Mouse (Mus musculus) gastrocnemius, postnatal 4 days (tissue): ENCODE data around the gene Abr. TPM values are rescaled to one million over a fixed set of nuclear protein-coding genes. Genes with fewer than 3 reads are reported as not detected.
A peak's percentile ranks its signal among the peaks of the same experiment; 100 is the strongest.

ENCODE experiments used
- DNase-seq, 2 experiments: peaks; one replicate each; pipeline ENCODE4 v3.0.0; 2021 to 2022; ENCODE audit warnings: low spot score in 2 of 2, mixed read lengths in 2 of 2
- total RNA-seq, 2 experiments: library from RNA; stranded (reverse); gene quantifications; 2 replicates each; pipeline ENCODE4 v1.2.3; 2021

The Abr gene
- total RNA-seq, 2 experiments from 2014 or later = 32.4 to 37.8 TPM

GRCm38 (mm10) chr11:76570201-76570731, 51.8 kb downstream of the Abr start:
- DNase-seq = no peak

- no peak for DNase-seq
Observed at GRCm38 (mm10) chr11:76569436-76569835, 52.7 kb downstream of the Abr start.

GRCm38 (mm10) chr11:76566081-76566480, 56.0 kb downstream of the Abr start:
- DNase-seq = peak in 1 of 2 experiments; percentile 19

GRCm38 (mm10) chr11:76562584-76562983, 59.5 kb downstream of the Abr start:
- DNase-seq = no peak

GRCm38 (mm10) chr11:76562165-76562564, 59.9 kb downstream of the Abr start:
- no peak for DNase-seq

- DNase-seq = no peak
Observed at GRCm38 (mm10) chr11:76557837-76558236, 64.3 kb downstream of the Abr start.

GRCm38 (mm10) chr11:76548153-76548721, 73.9 kb downstream of the Abr start:
- DNase-seq = no peak

- DNase-seq = no peak
Observed at GRCm38 (mm10) chr11:76547420-76547819, 74.7 kb downstream of the Abr start.

- DNase-seq = no peak
Observed at GRCm38 (mm10) chr11:76546431-76546830, 75.7 kb downstream of the Abr start.

- no peak for DNase-seq
Observed at GRCm38 (mm10) chr11:76543300-76543699, 78.8 kb downstream of the Abr start.

- peak; percentile 55 to 72 for DNase-seq
Observed at GRCm38 (mm10) chr11:76540973-76541372, 81.1 kb downstream of the Abr start.

GRCm38 (mm10) chr11:76537401-76537800, 84.7 kb downstream of the Abr start:
- no peak for DNase-seq

- DNase-seq = no peak
Observed at GRCm38 (mm10) chr11:76536576-76537354, 85.3 kb downstream of the Abr start.

- no peak for DNase-seq
Observed at GRCm38 (mm10) chr11:76532001-76532400, 90.1 kb downstream of the Abr start.

GRCm38 (mm10) chr11:76530966-76531678, 91.0 kb downstream of the Abr start:
- DNase-seq = no peak

GRCm38 (mm10) chr11:76530168-76530935, 91.8 kb downstream of the Abr start:
- DNase-seq = no peak

- DNase-seq = no peak
Observed at GRCm38 (mm10) chr11:76529352-76530141, 92.6 kb downstream of the Abr start.

GRCm38 (mm10) chr11:76525646-76526351, 96.3 kb downstream of the Abr start:
- DNase-seq = no peak

GRCm38 (mm10) chr11:76524947-76525346, 97.2 kb downstream of the Abr start:
- DNase-seq = peak in 1 of 2 experiments; percentile 57

- no peak for DNase-seq
Observed at GRCm38 (mm10) chr11:76523356-76523755, 98.8 kb downstream of the Abr start.
